Mouse (Mus musculus): ENCODE data around the gene Nyap1. TPM values are rescaled to one million over a fixed set of nuclear protein-coding genes. Genes with fewer than 3 reads are reported as not detected.

Gene Nyap1
- polyA plus RNA-seq, 1 experiment from 2014 or later: 0.33 TPM

DNA sequence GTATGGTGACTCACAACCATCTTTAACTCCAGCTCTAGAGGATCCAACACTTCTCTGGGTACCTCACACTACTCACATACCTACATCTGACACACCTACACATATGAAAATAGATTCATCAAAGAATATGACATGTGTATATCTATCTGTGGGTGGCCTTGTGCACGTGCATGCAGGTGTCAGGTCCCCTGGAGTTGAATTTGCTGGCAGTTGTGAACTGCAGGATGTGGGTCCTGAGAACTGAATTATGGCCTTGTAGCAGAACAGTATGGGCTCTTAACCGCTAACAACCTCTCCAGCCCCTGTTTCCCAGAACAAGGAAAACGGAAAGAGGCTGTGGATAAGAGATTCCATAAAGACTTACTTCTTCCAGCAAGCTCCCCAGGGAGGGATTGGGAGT, 42.3 kb downstream of the Nyap1 start:
- H3K4me2 ChIP-seq (ENCODE audit: low read depth, low read length): no peak overlapping the region
- peaks cover 10% of the 10 kb centered on the region for H3K4me1 ChIP-seq (ENCODE audit: control insufficient read depth, low read depth, low read length)
- H3K4me3 ChIP-seq (ENCODE audit: low read depth, low read length): no peak overlapping the region
- H3K27me3 ChIP-seq (ENCODE audit: control insufficient read depth, insufficient read depth, low read depth, low read length): no peaks in the 10 kb centered on the region
- no peak overlapping the region for H3K27ac ChIP-seq (ENCODE audit: low read length)
- no peak overlapping the region for H3K9ac ChIP-seq (ENCODE audit: low read depth, low read length)
- no peaks in the 10 kb centered on the region for H3K9me3 ChIP-seq (replicated peaks; ENCODE audit: control insufficient read depth, low read length)
- ATAC-seq (ENCODE audit: low read depth): no peak
- WGBS (ENCODE audit: insufficient replicate concordance): 67% methylated on average over 3 of the region's 3 CpGs
- no peaks in the 10 kb centered on the region for H3K36me3 ChIP-seq (ENCODE audit: control insufficient read depth, insufficient read depth)

DNA sequence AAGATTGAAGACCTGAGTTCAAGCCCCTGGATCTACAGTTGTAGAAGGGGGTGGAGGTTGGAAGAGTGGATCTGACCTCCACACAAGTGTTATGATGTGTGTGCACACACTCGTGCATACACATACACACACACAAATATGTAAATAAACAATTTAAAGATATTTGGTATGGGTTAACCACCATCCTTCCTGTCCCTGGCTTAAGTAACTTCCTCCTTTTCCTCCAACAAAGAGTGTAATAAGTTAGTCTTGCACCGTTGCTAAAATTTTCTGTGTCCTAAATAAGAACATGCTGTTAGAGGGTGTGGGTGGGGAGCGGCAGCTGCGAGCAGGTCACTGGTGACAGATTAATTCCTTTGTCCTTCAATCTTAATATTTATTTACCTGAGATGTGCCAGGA, 45.5 kb downstream of the Nyap1 start:
- Histone ChIP-seq H3K9ac (ENCODE audit: low read depth, low read length) (no peak overlapping the region), H3K4me2 (ENCODE audit: low read depth, low read length) (no peak overlapping the region), H3K27me3 (ENCODE audit: control insufficient read depth, insufficient read depth, low read depth, low read length) (no peaks in the 10 kb centered on the region), H3K27ac (ENCODE audit: low read length) (no peak overlapping the region), H3K4me3 (ENCODE audit: low read depth, low read length) (no peak overlapping the region), H3K9me3 (replicated peaks; ENCODE audit: control insufficient read depth, low read length) (no peaks in the 10 kb centered on the region), H3K36me3 (ENCODE audit: control insufficient read depth, insufficient read depth) (no peaks in the 10 kb centered on the region), H3K4me1 (ENCODE audit: control insufficient read depth, low read depth, low read length) (peaks cover 10% of the 10 kb centered on the region)
- WGBS (ENCODE audit: insufficient replicate concordance): 31% methylated on average over 4 of the region's 4 CpGs
- ATAC-seq (ENCODE audit: low read depth): no peak

DNA sequence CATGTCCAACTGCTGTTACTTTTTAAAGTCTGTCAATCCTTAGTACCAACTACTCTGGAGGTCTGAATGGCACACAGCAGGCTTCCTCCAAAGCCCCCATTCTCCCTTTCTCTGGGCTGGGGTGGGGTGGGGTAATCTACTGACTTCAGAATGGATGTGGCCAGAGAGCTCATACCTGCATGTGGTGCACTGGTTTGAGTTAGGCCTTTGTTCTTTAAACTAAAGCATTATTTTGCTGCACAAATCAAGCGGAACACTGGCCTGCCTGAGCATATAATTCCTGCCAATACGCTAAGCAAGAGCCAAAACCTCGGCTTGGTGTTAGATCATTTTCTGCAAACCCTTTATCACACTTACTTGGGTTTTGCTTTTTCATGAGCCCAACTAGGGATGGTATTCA, 46.6 kb downstream of the Nyap1 start:
- no peaks in the 10 kb centered on the region for H3K27me3 ChIP-seq (ENCODE audit: control insufficient read depth, insufficient read depth, low read depth, low read length)
- no peak overlapping the region for H3K4me2 ChIP-seq (ENCODE audit: low read depth, low read length)
- peaks cover 5% of the 10 kb centered on the region for H3K4me1 ChIP-seq (ENCODE audit: control insufficient read depth, low read depth, low read length)
- H3K9ac ChIP-seq (ENCODE audit: low read depth, low read length): no peak overlapping the region
- WGBS (ENCODE audit: insufficient replicate concordance): 73% methylated on average over 3 of the region's 3 CpGs
- H3K9me3 ChIP-seq (replicated peaks; ENCODE audit: control insufficient read depth, low read length): no peaks in the 10 kb centered on the region
- no peak overlapping the region for H3K27ac ChIP-seq (ENCODE audit: low read length)
- no peak overlapping the region for H3K4me3 ChIP-seq (ENCODE audit: low read depth, low read length)
- no peaks in the 10 kb centered on the region for H3K36me3 ChIP-seq (ENCODE audit: control insufficient read depth, insufficient read depth)
- ATAC-seq (ENCODE audit: low read depth): no peak

DNA sequence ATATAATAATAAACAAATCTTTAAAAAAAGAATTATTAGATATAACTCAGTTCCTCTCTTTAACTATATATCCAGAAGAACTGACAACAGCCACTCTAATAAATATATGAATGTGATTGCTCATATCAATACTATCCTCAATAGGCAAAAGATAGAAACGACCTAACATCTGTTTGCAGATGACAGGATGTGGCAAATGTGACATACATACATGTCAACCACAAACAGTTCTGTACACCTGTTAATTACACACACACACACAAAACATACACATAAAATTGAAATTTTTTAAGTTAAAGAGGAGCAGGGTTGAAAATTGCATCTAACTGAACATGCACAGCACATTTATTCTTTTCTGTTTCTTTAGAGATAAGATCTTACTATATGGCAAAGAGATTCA, 49.5 kb downstream of the Nyap1 start:
- Histone ChIP-seq H3K27ac (ENCODE audit: low read length) (no peak overlapping the region), H3K9ac (ENCODE audit: low read depth, low read length) (no peak overlapping the region), H3K27me3 (ENCODE audit: control insufficient read depth, insufficient read depth, low read depth, low read length) (no peaks in the 10 kb centered on the region), H3K9me3 (replicated peaks; ENCODE audit: control insufficient read depth, low read length) (no peaks in the 10 kb centered on the region), H3K4me3 (ENCODE audit: low read depth, low read length) (no peak overlapping the region), H3K36me3 (ENCODE audit: control insufficient read depth, insufficient read depth) (no peaks in the 10 kb centered on the region), H3K4me1 (ENCODE audit: control insufficient read depth, low read depth, low read length) (peaks cover 13% of the 10 kb centered on the region), H3K4me2 (ENCODE audit: low read depth, low read length) (no peak overlapping the region)
- 22% methylated on average over 1 of the region's 1 CpGs for WGBS (ENCODE audit: insufficient replicate concordance)
- no peak for ATAC-seq (ENCODE audit: low read depth)

DNA sequence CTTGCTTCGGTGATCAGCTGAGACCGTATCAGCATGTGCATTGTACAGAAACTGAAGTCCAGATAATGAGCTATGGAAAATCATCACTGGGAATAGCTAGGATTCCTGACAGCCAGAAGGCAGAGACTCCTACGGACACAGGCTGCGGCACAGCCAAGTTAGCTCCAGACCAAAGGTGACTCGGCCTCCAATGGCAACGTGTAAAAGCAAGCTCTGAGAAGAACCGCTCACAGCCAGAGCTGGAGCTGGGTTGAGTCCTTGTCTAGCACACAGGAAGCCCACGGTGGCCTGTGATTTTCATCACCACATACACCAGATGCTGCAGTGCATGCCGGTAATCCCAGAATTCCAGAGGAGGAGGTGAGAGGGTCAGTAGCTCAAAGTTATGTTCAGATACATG, 50.9 kb downstream of the Nyap1 start:
- Histone ChIP-seq H3K9me3 (replicated peaks; ENCODE audit: control insufficient read depth, low read length) (no peaks in the 10 kb centered on the region), H3K4me1 (ENCODE audit: control insufficient read depth, low read depth, low read length) (peaks cover 21% of the 10 kb centered on the region), H3K27me3 (ENCODE audit: control insufficient read depth, insufficient read depth, low read depth, low read length) (no peaks in the 10 kb centered on the region), H3K9ac (ENCODE audit: low read depth, low read length) (no peak overlapping the region), H3K27ac (ENCODE audit: low read length) (no peak overlapping the region), H3K4me2 (ENCODE audit: low read depth, low read length) (no peak overlapping the region), H3K36me3 (ENCODE audit: control insufficient read depth, insufficient read depth) (no peaks in the 10 kb centered on the region), H3K4me3 (ENCODE audit: low read depth, low read length) (no peak overlapping the region)
- ATAC-seq (ENCODE audit: low read depth): no peak
- WGBS (ENCODE audit: insufficient replicate concordance): 66% methylated on average over 9 of the region's 9 CpGs

DNA sequence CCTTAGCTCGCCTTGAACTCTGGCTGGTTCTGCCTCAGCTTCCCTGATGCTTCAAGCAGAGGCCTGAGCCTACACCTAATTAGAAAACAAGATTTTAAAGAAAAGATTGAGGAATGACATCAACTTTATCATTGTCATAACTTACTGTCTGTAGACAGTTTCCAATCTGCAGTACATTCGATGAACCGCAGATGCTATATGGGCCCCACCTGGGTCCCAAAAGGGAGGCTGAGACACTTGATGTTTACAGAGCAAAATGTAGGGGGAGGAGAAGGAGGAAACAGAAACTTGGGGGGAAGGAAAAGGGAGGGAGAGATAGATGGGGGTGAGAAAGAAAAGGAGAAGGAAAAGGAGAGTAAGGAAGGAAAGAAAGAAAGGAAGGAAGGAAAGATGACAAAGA, 51.4 kb downstream of the Nyap1 start:
- H3K4me1 ChIP-seq (ENCODE audit: control insufficient read depth, low read depth, low read length): peaks cover 26% of the 10 kb centered on the region
- H3K4me3 ChIP-seq (ENCODE audit: low read depth, low read length): no peak overlapping the region
- H3K27me3 ChIP-seq (ENCODE audit: control insufficient read depth, insufficient read depth, low read depth, low read length): no peaks in the 10 kb centered on the region
- H3K36me3 ChIP-seq (ENCODE audit: control insufficient read depth, insufficient read depth): no peaks in the 10 kb centered on the region
- no peak overlapping the region for H3K27ac ChIP-seq (ENCODE audit: low read length)
- no peaks in the 10 kb centered on the region for H3K9me3 ChIP-seq (replicated peaks; ENCODE audit: control insufficient read depth, low read length)
- no peak for ATAC-seq (ENCODE audit: low read depth)
- 82% methylated on average over 3 of the region's 3 CpGs for WGBS (ENCODE audit: insufficient replicate concordance)
- no peak overlapping the region for H3K4me2 ChIP-seq (ENCODE audit: low read depth, low read length)
- no peak overlapping the region for H3K9ac ChIP-seq (ENCODE audit: low read depth, low read length)

DNA sequence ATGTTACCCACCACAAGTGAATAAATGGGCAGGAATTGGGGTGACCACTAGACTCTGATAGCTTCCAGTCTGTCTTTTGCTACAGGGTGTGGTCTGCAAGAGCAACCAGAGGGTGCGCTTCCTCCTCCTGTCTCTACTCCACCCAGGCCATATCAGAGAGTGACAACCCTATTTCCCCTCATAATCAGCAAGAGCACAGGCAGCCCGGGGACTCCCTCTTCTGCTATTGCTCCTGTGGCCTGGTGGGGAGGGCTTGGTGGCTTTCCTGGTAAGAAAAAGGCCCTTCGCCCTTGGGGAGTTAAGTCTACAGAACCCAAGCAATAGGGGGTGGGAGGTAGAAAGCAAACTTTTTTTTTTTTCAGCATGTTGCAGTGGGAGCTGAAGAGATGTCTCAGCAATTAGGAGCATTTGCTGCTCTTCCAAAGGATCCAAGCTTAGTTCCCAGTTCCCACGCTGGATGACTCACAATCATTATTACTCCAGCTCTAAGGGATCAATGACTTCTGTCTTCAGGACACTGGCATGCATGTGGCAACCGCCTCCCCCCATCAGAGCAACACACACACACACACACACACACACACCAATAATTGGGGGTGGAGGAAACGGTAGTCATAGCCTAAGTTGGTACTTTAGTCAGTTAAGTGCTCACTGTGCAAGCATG, 55.1 kb downstream of the Nyap1 start:
- 20% methylated on average over 6 of the region's 6 CpGs for WGBS (ENCODE audit: insufficient replicate concordance)
- peak overlapping the region; percentile 58 for H3K9ac ChIP-seq (ENCODE audit: low read depth, low read length)
- peak overlapping the region; percentile 76 for H3K4me2 ChIP-seq (ENCODE audit: low read depth, low read length)
- H3K9me3 ChIP-seq (replicated peaks; ENCODE audit: control insufficient read depth, low read length): no peaks in the 10 kb centered on the region
- H3K4me3 ChIP-seq (ENCODE audit: low read depth, low read length): peak overlapping the region; percentile 39
- peaks cover 5% of the 10 kb centered on the region; the same call in 1 of the 2 replicates for H3K36me3 ChIP-seq (ENCODE audit: control insufficient read depth, insufficient read depth)
- peaks cover 39% of the 10 kb centered on the region for H3K4me1 ChIP-seq (ENCODE audit: control insufficient read depth, low read depth, low read length)
- peak overlapping the region; percentile 93 for H3K27ac ChIP-seq (ENCODE audit: low read length)
- peak; percentile 85 for ATAC-seq (ENCODE audit: low read depth)
- H3K27me3 ChIP-seq (ENCODE audit: control insufficient read depth, insufficient read depth, low read depth, low read length): no peaks in the 10 kb centered on the region

DNA sequence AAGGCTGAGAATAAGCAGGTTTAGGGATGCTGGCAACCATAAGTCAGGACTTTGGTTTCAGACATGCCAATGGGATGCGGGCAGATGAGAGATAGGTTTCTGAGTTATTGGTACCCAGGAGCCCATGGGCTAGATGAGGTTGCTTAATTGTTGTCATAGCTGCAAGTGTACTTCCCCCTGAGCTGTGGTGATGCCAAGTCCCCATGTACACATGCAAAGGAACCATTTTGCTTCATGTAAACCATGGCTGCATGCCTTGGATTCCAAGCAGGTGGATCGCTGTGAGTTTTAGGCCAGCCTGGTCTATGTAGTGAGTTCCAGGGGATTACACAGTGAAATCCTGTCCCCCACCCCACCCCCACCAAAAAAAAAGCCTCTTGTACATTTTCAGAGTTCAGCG, 55.8 kb downstream of the Nyap1 start:
- H3K36me3 ChIP-seq (ENCODE audit: control insufficient read depth, insufficient read depth): peaks cover 7% of the 10 kb centered on the region
- peaks cover 41% of the 10 kb centered on the region for H3K4me1 ChIP-seq (ENCODE audit: control insufficient read depth, low read depth, low read length)
- H3K4me3 ChIP-seq (ENCODE audit: low read depth, low read length): peak overlapping the region; percentile 39
- H3K27me3 ChIP-seq (ENCODE audit: control insufficient read depth, insufficient read depth, low read depth, low read length): no peaks in the 10 kb centered on the region
- no peak for ATAC-seq (ENCODE audit: low read depth)
- peak overlapping the region; percentile 76 for H3K4me2 ChIP-seq (ENCODE audit: low read depth, low read length)
- no peaks in the 10 kb centered on the region for H3K9me3 ChIP-seq (replicated peaks; ENCODE audit: control insufficient read depth, low read length)
- peak overlapping the region; percentile 93 for H3K27ac ChIP-seq (ENCODE audit: low read length)
- peak overlapping the region; percentile 50 for H3K9ac ChIP-seq (ENCODE audit: low read depth, low read length)
- 48% methylated on average over 3 of the region's 3 CpGs for WGBS (ENCODE audit: insufficient replicate concordance)

DNA sequence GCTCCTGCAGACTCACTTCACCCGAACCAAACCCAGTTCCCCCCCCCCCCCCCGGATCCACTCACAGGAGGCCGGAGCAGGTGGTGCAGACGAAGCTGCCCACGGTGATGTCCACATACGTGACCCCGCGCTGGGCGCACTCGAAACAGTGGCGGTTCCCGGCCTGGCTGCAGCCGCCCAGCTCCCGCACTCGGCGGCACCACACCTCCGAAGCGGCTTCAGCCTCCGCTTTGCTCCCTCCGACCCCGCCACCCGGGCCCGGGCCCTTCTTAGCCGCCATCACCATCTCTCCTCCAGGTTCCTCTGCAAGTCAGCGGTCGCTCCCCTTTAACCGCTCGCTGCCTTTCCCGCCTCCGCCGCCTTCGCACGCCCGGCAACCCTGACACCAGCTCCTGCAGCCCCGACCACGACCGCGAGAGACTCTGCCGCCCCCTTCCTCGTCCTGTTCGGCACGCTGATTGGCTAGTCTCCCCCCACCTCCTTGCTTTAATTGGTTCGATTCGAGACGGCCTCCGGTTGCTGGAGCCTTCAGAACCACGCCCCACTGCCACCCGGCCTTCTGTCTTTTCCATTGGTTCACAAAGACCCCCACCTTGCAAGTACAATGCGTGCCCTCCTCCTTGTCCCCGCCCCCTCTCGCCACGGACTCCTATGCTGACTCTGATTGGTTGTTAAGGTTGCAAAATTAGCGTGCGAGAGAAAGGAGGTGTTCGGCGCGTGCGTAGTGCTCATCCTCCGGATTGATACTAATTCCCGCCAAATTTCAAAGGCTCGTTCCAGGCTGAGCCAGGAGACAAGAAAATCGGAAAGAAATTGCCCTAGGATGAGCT, 56.9 kb downstream of the Nyap1 start, which contains the start of gene Agfg2:
TSS of gene Agfg2 (minus strand) at position 433 of the 830 bp plus-strand sequence.
- ATAC-seq (ENCODE audit: low read depth): peak; percentile 90
- H3K27me3 ChIP-seq (ENCODE audit: control insufficient read depth, insufficient read depth, low read depth, low read length): no peaks in the 10 kb centered on the region
- H3K4me2 ChIP-seq (ENCODE audit: low read depth, low read length): peak within 1 kb of the TSS; percentile 76
- peak within 1 kb of the TSS; percentile 93 for H3K27ac ChIP-seq (ENCODE audit: low read length)
- H3K4me3 ChIP-seq (ENCODE audit: low read depth, low read length): peak within 1 kb of the TSS; percentile 88
- peaks cover 41% of the 10 kb centered on the region for H3K4me1 ChIP-seq (ENCODE audit: control insufficient read depth, low read depth, low read length)
- H3K36me3 ChIP-seq (ENCODE audit: control insufficient read depth, insufficient read depth): peaks cover 12% of the 10 kb centered on the region
- WGBS (ENCODE audit: insufficient replicate concordance): under 1% methylated on average over 60 of the region's 62 CpGs
- H3K9me3 ChIP-seq (replicated peaks; ENCODE audit: control insufficient read depth, low read length): no peaks in the 10 kb centered on the region
- peak within 1 kb of the TSS; percentile 85 for H3K9ac ChIP-seq (ENCODE audit: low read depth, low read length)

Measured in liver, embryonic 16.5 days (tissue).